Mouse (Mus musculus): Measurements from ENCODE around the gene Foxb1. TPM values are rescaled to one million over a fixed set of nuclear protein-coding genes. Genes with fewer than 3 reads are reported as not detected.

The Foxb1 gene
- polyA plus RNA-seq (2012; ENCODE audit: insufficient read depth, insufficient read length, missing spikeins), result not detected in 2 replicates

GRCm38 (mm10) chr9:69760371-69761301, at the start of gene Foxb1:
Gene Foxb1 (minus strand): TSS chr9:69760940.
- H3K4me3 ChIP-seq (ENCODE audit: insufficient read depth, low read depth, low read length), result no peak within 1 kb of the TSS
- H3K27ac ChIP-seq (replicated peaks; ENCODE audit: low read depth, low read length), result no peak within 1 kb of the TSS
- peaks cover 2% of the 10 kb centered on the region; the same call in 1 of the 2 replicates for H3K4me1 ChIP-seq (ENCODE audit: control insufficient read depth, insufficient read depth, insufficient read length, low read length)

- Histone ChIP-seq H3K4me1 (ENCODE audit: control insufficient read depth, insufficient read depth, insufficient read length, low read length) (no peaks in the 10 kb centered on the region), H3K4me3 (ENCODE audit: insufficient read depth, low read depth, low read length) (no peak overlapping the region), H3K27ac (replicated peaks; ENCODE audit: low read depth, low read length) (no peak overlapping the region)
Measured at GRCm38 (mm10) chr9:69790562-69790961, 29.8 kb upstream of the Foxb1 start.

GRCm38 (mm10) chr9:69779996-69780395, 19.3 kb upstream of the Foxb1 start:
- Histone ChIP-seq H3K4me3 (ENCODE audit: insufficient read depth, low read depth, low read length) (no peak overlapping the region), H3K4me1 (ENCODE audit: control insufficient read depth, insufficient read depth, insufficient read length, low read length) (no peaks in the 10 kb centered on the region), H3K27ac (replicated peaks; ENCODE audit: low read depth, low read length) (no peak overlapping the region)

GRCm38 (mm10) chr9:69769949-69770585, 9.3 kb upstream of the Foxb1 start:
- Histone ChIP-seq H3K27ac (replicated peaks; ENCODE audit: low read depth, low read length) (no peak overlapping the region), H3K4me3 (ENCODE audit: insufficient read depth, low read depth, low read length) (no peak overlapping the region), H3K4me1 (ENCODE audit: control insufficient read depth, insufficient read depth, insufficient read length, low read length) (no peaks in the 10 kb centered on the region)

DNA sequence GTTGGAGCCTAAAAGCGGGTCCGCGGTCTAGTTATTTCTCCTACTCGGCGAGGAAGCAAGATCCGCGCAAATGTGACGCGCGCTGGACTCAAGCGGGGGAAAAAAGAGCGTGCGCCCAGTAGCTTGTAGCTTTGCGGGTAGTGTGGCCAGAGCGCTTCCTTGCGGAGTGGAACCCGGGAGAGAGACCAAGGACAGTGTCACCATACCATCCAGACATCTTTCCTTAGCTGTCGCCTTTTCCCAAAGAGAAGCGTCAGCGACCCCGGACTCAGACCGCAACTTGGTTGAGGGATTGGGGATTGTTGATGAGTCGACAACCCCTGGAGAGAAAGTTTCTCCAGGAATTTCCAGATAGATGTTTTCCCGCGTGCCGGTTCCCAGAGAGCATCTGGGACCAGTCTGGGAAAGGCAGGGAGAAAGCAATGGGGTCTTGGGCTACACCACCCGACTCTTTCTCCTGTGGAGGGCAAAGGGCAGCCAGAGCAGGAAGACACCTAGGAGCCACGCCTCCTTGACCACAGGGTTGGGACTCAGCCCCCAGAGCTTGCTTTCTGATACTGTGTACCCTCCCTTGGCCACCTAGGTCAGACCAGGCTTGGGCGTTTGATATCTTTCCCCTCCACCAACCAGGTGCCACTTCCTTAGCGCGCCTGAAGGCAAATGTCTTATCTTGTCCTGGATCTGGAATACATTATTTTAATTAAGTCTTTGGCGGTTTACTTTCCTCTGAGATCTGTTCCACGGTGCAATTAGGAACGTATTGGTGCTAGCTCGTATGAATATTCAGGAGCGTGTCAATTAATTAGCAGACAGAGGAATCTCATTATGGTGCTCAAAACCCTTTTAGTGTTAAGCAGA, 8.6 kb upstream of the Foxb1 start:
- Histone ChIP-seq H3K4me1 (ENCODE audit: control insufficient read depth, insufficient read depth, insufficient read length, low read length) (no peaks in the 10 kb centered on the region), H3K27ac (replicated peaks; ENCODE audit: low read depth, low read length) (no peak overlapping the region), H3K4me3 (ENCODE audit: insufficient read depth, low read depth, low read length) (no peak overlapping the region)

GRCm38 (mm10) chr9:69768136-69768875, 7.6 kb upstream of the Foxb1 start:
- H3K27ac ChIP-seq (replicated peaks; ENCODE audit: low read depth, low read length), result no peak overlapping the region
- no peak overlapping the region for H3K4me3 ChIP-seq (ENCODE audit: insufficient read depth, low read depth, low read length)
- no peaks in the 10 kb centered on the region for H3K4me1 ChIP-seq (ENCODE audit: control insufficient read depth, insufficient read depth, insufficient read length, low read length)

DNA sequence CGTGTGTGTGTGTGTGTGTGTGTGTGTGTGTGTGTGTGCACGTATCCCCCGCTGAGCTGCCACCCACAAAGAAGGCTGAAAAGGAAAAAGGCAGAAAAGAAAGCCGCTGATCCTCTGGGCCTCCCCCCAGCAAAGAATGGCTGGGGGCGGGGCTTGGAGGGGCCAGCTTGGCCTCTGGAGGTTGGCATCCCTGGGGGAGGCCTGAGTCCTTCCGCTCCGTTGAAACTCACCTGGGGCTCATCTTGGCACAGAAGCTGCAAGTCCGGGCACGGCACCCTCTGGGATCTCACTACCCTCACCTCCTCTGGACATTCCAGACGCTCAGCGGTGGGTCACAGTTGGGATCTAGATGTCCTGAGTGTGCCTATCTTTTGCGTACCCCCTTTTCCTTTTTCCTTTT, 6.7 kb upstream of the Foxb1 start:
- Histone ChIP-seq H3K4me1 (ENCODE audit: control insufficient read depth, insufficient read depth, insufficient read length, low read length) (no peaks in the 10 kb centered on the region), H3K27ac (replicated peaks; ENCODE audit: low read depth, low read length) (no peak overlapping the region), H3K4me3 (ENCODE audit: insufficient read depth, low read depth, low read length) (no peak overlapping the region)

DNA sequence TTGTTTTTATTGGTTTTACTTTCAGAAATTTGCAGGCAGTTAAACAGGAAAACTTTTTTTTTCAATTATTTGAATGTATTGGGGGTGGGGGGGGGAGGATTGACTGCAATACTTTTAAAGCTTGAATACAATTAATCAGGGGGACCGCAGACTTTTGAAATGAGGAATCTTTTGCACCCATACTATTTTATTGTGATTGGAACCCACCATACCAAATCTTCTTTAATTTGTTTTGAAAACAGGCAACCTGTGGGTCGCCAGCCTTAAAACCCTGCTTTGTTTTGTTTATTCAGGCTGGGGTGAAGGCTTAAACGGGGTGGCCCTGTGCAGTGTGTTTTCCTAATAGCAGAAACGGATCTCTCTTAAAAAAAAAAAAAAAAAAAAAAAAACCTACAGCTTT, 6.2 kb upstream of the Foxb1 start:
- no peaks in the 10 kb centered on the region for H3K4me1 ChIP-seq (ENCODE audit: control insufficient read depth, insufficient read depth, insufficient read length, low read length)
- no peak overlapping the region for H3K4me3 ChIP-seq (ENCODE audit: insufficient read depth, low read depth, low read length)
- no peak overlapping the region for H3K27ac ChIP-seq (replicated peaks; ENCODE audit: low read depth, low read length)

- no peak overlapping the region for H3K27ac ChIP-seq (replicated peaks; ENCODE audit: low read depth, low read length)
- H3K4me3 ChIP-seq (ENCODE audit: insufficient read depth, low read depth, low read length), result no peak overlapping the region
- H3K4me1 ChIP-seq (ENCODE audit: control insufficient read depth, insufficient read depth, insufficient read length, low read length), result no peaks in the 10 kb centered on the region
Measured at GRCm38 (mm10) chr9:69766301-69766700, 5.6 kb upstream of the Foxb1 start.

GRCm38 (mm10) chr9:69765483-69766050, 4.8 kb upstream of the Foxb1 start:
- Histone ChIP-seq H3K4me3 (ENCODE audit: insufficient read depth, low read depth, low read length) (no peak overlapping the region), H3K27ac (replicated peaks; ENCODE audit: low read depth, low read length) (no peak overlapping the region), H3K4me1 (ENCODE audit: control insufficient read depth, insufficient read depth, insufficient read length, low read length) (no peaks in the 10 kb centered on the region)

DNA sequence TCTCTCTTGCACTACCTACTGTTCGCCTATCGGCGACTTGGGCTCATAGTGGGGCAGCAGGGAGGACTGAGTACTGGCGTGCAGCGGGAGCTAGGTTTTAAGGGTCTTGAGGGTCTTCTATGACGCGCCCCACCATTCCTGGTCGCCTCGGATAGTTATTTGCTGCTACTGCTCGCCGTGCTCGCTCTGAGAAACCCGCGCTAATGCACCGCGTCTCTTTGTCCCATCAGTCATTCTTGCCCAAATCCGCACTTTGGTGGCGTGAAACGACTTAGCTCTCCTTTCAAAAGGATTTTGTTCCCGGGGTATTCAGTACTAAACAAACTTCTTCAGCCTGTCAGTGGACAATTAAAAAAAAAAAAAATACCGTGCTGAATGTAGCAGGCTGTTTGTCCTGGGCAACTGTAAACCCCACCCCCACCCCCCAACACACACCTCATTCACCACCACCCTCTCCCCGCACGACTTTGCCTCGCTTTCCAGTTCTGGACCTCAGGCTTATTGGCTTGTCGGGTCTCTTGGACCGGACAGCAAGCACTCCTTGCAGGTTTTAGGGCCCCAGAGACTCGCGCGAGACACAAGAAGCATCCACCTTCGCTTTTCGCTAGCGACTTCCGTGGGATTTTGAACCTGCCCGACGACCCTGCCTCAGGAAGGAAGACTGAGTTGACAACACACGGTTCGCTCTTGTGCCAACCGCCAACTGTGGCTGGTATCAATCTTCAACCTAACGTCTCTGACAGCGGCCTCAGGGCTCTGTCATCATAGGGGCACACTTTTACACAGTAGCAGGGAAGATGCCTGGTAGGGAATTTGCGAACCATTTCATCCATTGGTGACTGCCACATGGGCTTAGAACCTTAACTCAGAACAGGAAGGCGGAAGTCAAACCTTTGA, 4.1 kb upstream of the Foxb1 start:
- Histone ChIP-seq H3K4me1 (ENCODE audit: control insufficient read depth, insufficient read depth, insufficient read length, low read length) (no peaks in the 10 kb centered on the region), H3K4me3 (ENCODE audit: insufficient read depth, low read depth, low read length) (no peak overlapping the region), H3K27ac (replicated peaks; ENCODE audit: low read depth, low read length) (no peak overlapping the region)

- Histone ChIP-seq H3K4me1 (ENCODE audit: control insufficient read depth, insufficient read depth, insufficient read length, low read length) (peaks cover 2% of the 10 kb centered on the region; the same call in 1 of the 2 replicates), H3K4me3 (ENCODE audit: insufficient read depth, low read depth, low read length) (no peak overlapping the region), H3K27ac (replicated peaks; ENCODE audit: low read depth, low read length) (no peak overlapping the region)
Measured at GRCm38 (mm10) chr9:69763681-69764585, 3.2 kb upstream of the Foxb1 start.

DNA sequence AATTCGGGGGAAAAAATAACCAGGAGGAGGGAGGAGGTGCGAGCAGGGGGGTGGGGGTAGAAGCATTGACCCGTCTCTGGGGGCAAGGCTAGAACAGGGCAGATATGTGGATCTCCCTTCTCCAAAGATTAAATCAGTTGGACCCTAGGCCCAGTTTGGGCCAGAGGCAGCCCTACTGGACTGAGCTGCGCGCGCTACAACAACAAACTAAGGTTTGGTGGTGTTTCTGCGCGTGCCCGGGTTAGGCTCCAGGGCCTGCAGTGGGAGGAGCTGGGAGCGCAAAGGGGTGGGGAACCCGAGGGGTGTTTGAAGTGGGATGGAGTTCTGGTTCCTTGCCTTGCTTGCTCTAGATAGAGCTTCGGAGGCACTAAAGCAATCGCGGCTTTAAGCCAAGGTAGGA, 2.0 kb upstream of the Foxb1 start:
- Histone ChIP-seq H3K4me1 (ENCODE audit: control insufficient read depth, insufficient read depth, insufficient read length, low read length) (peaks cover 2% of the 10 kb centered on the region; the same call in 1 of the 2 replicates), H3K4me3 (ENCODE audit: insufficient read depth, low read depth, low read length) (no peak overlapping the region), H3K27ac (replicated peaks; ENCODE audit: low read depth, low read length) (no peak overlapping the region)
